Mouse (Mus musculus) Muller cell, postnatal 12 days (primary cell): ENCODE data around the gene Sstr2.

Experiments used
- DNase-seq: peaks from one replicate; pipeline ENCODE4 v3.0.0-alpha.2; 2015; ENCODE audit errors: inconsistent ontology term

Gene Sstr2

DNA sequence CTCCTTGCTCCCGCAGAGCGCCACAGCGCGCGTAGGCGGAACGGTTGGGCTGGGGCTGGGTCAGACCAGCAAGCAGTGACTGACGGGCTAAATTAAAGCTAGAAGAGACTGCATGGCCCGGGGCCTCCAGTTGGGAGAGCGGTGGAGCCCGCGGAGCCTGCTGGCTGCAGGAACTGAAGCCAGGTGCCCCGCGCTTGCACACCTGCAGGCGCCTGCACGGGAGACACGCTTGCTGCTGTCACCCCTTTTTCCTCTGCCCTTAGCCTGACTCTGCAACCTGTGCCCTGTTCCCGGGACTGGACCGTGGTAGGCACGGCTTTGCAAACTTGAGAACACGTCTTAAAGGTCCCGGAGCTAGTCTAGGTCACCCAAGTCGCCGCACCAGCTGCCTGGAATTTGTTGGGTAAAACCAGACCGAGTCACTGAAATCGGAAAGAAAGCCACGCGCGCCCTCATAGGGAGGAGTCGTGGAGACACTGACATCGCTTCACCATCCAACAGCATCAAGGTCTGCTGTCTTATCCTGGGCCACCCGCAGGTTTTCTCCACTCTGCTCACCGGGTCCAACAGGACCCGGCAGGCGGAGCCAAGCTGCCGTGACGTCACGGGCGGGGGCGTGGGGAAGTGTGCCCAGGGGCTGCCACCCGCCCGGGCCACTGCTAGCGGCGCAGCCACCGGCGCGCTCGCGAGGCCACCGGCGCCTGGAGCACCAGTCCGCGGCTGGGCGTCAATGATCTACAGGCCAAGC is at the start of gene Sstr2:
Gene Sstr2, plus strand, starts transcription at position 671 of the 748 bp plus-strand sequence.
- peak; percentile 90 for DNase-seq

- DNase-seq, result no peak
Measured at GRCm38 (mm10) chr11:113571616-113572015, 47.5 kb upstream of the Sstr2 start.

GRCm38 (mm10) chr11:113572641-113573040 is 46.5 kb upstream of the Sstr2 start:
- no peak for DNase-seq

DNA sequence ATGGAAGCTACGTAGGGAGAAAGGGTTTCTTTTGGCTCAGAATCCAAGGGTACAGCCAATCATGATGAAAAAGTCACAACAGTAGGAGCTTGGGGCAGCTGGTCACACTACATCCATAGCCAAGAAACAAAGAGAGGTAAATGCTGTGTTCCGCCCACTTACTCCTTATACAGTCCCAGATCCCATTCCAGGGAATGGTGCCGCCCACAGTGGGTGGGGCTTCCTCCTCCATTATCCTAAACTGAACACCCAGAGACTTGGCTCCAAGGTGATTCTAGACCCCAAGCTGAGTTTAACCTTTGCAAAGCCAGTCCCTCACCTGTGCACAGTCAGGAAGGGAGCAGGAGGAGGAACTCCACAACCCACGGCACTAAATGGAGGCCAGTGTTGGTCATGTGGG is 41.9 kb upstream of the Sstr2 start:
- no peak for DNase-seq

GRCm38 (mm10) chr11:113583879-113584661 is 35.1 kb upstream of the Sstr2 start:
- peak; percentile 5 for DNase-seq

- DNase-seq, result no peak
Measured at GRCm38 (mm10) chr11:113586423-113586822, 32.7 kb upstream of the Sstr2 start.

- DNase-seq, result no peak
Measured at GRCm38 (mm10) chr11:113588936-113589335, 30.2 kb upstream of the Sstr2 start.

DNA sequence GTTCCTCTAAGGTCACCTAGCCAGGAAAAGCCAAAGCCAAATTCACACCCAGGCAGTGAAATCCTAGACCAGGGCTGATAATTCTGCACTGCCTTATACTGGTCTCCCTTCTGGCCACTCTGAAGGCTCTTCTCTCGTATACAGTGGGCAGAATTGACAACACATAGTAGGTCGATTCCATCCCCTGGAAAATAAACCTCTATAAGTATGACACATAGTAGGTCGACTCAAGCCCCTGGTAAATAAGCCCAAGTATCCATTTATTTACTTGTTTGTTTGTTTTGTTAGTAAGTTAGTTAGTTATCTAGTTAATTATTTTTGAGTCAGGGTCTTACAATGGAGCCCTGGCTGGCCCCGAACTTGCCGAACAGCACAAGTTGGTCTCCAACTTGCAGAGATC is 24.0 kb upstream of the Sstr2 start:
- DNase-seq, result no peak

- DNase-seq, result no peak
Measured at GRCm38 (mm10) chr11:113597632-113598031, 21.5 kb upstream of the Sstr2 start.

- DNase-seq, result no peak
Measured at GRCm38 (mm10) chr11:113600526-113601245, 18.5 kb upstream of the Sstr2 start.

DNA sequence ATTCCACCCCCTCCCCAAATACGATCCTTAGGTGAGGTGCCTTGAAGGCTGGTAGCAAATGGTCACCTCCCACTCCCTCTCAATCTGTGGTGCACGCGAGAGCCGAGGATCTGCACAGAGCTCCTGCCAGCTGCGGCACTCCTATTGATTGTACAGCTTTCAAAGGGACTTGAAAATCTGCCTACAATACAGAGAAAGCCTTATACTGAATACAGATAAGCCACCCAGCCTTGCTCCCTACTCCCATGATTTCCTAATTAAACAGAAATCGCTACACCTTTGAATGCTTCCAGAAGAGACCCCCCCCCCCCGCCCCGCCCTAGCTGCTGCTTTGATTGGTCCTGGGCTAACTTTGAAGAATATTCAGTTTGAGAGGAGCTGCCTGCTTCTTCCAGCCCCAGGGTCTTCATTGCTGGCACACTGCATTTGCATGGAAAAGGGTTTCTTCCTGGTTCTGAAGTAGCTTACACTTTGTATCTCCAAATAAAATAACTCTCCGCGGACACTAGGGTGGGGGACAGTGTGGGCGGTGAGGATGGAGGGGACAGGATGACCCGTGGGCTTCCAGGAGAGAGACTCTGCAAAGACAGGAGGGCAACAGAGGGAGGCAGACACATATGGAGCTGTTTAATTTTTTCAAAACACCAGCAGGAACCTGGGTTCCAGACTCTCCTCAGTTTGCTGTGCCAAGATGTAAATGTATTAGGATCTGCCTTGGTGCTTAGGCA is 17.4 kb upstream of the Sstr2 start:
- no peak for DNase-seq

DNA sequence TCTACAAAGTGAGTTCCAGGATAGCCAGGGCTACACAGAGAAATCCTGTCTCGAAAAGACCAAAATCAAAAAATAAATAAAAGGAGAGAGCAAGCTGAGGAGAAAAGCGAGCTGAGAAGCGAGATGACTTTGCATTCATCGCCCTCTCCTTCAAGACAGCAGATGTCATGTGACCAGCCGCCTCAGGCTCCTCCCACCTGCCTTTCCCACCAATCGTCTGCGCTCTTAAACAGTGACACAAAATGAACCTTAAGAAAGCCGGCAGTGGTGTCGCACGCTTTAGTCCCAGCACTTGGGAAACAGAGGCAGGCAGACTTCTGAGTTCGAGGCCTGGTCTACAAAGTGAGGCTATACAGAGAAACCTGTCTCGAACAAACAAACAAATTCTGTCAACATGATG is 11.6 kb upstream of the Sstr2 start:
- DNase-seq, result no peak

DNA sequence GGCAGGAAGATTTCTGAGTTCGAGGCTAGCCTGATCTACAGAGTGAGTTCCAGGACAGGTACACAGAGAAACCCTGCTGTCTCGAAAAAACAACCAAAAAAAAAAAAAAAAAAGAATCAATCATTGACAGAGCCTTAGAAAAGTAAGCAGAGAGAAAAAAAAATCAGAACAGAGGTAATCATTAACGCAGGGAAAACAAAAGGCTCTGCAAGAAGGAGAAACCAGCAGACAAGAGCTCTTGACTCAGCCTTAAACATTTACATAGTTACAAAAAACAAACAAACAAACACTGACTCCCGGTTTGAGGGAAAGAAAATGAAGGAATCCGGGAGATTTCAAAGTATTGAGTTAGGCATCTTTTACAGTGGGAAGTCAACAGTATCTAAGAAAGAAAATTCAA is 9.6 kb upstream of the Sstr2 start:
- DNase-seq, result no peak

- peak; percentile 76 for DNase-seq
Measured at GRCm38 (mm10) chr11:113610266-113610665, 8.9 kb upstream of the Sstr2 start.

GRCm38 (mm10) chr11:113611112-113611646 is 8.0 kb upstream of the Sstr2 start:
- peak; percentile 11 for DNase-seq

DNA sequence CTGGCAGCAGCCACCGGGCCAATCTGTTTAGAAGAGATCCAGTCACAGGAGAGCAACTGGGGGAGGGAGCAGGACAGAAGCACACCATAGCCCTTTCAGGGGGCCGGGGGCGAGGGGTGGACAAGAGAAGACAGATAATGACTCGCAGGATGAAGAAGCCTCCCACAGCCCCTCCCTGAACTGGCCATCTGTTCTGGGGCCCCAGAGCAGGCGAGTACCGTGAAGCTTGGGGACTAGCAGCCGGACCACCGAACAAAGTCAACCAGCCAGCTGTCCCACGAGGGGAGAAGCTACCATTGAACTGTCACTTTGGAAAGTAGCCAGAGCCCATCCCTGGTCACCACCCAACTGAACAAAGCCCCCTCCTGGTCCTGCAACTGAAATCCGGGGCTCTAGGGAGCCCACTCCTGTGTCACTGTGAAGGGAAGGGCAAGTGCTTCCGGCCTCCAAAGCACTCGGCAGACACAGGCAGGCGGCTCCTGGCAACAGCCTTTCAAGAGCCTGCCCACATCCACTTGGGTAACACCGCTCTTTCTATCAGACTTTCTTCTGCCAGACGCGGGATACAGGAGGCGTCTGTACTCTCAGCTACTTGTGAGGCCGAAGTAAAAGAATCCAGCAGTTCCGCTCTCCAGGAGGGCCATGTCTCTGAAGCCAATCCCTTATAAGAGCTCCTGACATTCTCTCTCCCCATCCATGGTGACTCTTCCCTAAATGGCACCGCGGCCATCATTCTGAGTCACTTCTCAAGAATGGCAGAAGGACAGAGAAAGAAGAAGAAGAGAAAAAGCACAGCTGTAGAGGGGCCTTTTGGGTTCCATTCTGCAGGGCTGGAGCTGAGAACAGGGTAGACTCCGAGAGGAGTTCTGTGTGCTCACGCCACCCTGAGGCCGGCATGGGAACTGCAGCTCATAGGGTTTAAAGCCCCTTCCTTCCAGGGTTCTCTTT is 7.2 kb upstream of the Sstr2 start:
- DNase-seq, result peak; percentile 86

DNA sequence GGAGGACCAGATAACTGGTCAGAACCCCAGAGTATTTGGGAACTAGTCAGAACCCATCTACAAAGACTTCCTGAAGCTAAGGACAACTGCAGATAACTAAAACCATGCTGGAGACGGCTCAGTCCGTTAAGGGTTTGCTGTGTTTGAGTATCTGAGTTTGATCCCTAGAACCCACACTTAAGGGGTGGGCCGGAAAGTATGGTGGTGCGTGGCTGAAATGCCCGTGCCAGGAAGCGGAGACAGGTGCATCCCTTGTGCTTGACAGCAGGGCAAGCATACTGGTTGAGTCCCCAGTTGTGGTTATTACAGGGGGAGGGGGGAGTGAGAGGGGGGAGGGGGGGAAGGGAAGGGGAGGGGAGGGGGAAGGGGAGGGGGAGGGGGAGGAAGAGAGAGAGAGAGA is 4.7 kb upstream of the Sstr2 start:
- no peak for DNase-seq

DNA sequence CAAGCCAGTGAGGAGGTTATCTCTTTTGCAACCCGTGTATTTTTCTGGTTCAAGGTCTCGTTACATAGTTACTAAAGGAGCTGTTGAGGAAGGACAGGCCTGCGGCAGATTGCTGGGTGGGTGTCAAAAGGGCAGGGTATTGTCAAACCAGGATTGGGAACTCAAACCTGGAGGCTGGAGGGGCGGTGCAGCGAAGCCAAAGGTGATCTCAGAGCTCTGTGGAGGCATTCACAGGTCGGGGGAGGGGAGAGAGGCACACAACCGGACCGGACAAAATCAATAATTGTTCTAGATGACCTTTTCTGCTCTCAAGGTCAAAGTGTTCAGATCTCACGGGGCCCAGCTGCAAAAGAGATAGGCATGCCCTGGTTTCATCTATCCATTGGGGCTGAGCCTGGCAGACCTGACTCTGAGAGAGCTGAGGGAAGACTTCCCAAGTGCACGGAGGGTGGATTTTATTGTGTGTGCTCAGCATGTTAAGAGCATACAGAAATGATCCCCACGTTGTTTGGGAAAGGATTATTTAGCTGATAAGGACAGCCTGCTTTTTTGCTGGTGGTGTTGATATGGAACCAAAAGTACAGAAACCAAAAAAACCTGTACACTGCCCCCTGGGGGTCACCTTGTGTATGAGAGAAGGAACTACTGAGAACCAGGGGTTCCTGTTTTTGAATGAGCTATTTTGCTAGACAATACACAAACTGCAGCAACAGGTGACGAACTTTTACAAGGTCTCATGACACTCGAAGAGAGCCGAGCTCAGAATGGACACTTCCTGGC is 1.8 kb upstream of the Sstr2 start:
- peak; percentile 62 for DNase-seq

DNA sequence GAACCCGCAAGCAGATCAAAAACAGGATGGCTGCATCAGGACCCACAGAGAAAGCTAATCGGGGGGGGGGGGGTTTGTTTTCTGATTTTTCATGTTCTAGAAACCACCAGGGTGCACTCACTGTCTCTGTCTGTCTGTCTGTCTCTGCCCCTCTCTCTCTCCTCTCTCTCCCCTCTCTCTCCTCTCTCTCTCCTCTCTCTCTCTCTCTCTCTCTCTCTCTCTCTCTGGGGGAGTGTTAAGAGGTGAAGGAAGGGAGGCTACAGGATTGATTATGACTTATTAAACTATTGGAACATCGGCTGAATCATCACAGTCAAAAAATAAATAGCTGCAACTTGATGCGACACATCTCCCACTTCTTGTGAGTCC is 855 bp upstream of the Sstr2 start:
- no peak for DNase-seq
